Mouse (Mus musculus) embryo, embryonic 10.5 days (tissue): Measurements from ENCODE around the gene Prkcz.

Source experiments
- DNase-seq: peaks from one replicate; pipeline ENCODE4 v3.0.0-alpha.2; 2015; ENCODE audit warnings: low spot score

Prkcz gene

GRCm38 (mm10) chr4:155245770-155246492, 115.2 kb downstream of the Prkcz start:
- DNase-seq, result no peak

- DNase-seq, result no peak
Observed at GRCm38 (mm10) chr4:155243233-155243632, 117.9 kb downstream of the Prkcz start.

GRCm38 (mm10) chr4:155242292-155242691, 118.9 kb downstream of the Prkcz start:
- DNase-seq, result no peak

GRCm38 (mm10) chr4:155241789-155242188, 119.4 kb downstream of the Prkcz start:
- DNase-seq, result no peak

- no peak for DNase-seq
Observed at GRCm38 (mm10) chr4:155239494-155239893, 121.7 kb downstream of the Prkcz start.

- no peak for DNase-seq
Observed at GRCm38 (mm10) chr4:155238276-155238675, 122.9 kb downstream of the Prkcz start.

- no peak for DNase-seq
Observed at GRCm38 (mm10) chr4:155236737-155237385, 124.3 kb downstream of the Prkcz start.

GRCm38 (mm10) chr4:155235311-155236119, 125.6 kb downstream of the Prkcz start:
- DNase-seq, result peak; percentile 90

- DNase-seq, result peak; percentile 36
Observed at GRCm38 (mm10) chr4:155234371-155235310, 126.5 kb downstream of the Prkcz start.

GRCm38 (mm10) chr4:155233878-155234277, 127.3 kb downstream of the Prkcz start:
- peak; percentile 58 for DNase-seq

GRCm38 (mm10) chr4:155228461-155228860, 132.7 kb downstream of the Prkcz start:
- no peak for DNase-seq

- DNase-seq, result no peak
Observed at GRCm38 (mm10) chr4:155227986-155228385, 133.2 kb downstream of the Prkcz start.

- DNase-seq, result no peak
Observed at GRCm38 (mm10) chr4:155225918-155226317, 135.2 kb downstream of the Prkcz start.

- DNase-seq, result no peak
Observed at GRCm38 (mm10) chr4:155223594-155224528, 137.3 kb downstream of the Prkcz start.

- peak; percentile 98 for DNase-seq
Observed at GRCm38 (mm10) chr4:155222841-155223593, 138.1 kb downstream of the Prkcz start.

GRCm38 (mm10) chr4:155222552-155222840, 138.7 kb downstream of the Prkcz start, which contains the start of gene Ski:
Ski (minus strand) TSS chr4:155222592.
- no peak for DNase-seq

- peak; percentile 56 for DNase-seq
Observed at GRCm38 (mm10) chr4:155221599-155222551, 139.3 kb downstream of the Prkcz start.

- peak; percentile 27 for DNase-seq
Observed at GRCm38 (mm10) chr4:155221106-155221505, 140.1 kb downstream of the Prkcz start.
